Comparison of ENCODE assay signal across 39 mouse cellular contexts in the genomic region with DNA sequence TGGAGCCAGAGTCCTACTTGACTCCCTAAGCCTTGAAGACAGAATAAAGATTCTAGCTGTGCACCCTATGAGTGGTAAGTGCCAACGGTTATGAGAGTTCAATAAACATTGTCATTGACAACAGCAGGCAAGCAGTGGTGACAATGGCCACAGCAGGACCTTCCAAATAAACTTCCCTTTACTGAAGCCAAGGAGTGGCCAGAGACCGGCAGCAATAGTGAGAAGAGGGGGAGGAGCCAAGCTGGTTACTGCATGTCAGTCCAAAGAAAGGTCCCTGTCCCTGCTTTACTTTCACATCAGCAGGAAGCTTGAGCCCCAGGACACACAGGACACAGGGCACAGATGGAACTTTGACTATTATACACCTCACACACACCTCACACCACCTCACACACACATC. TPM values are rescaled to one million over a fixed set of nuclear protein-coding genes. Genes with fewer than 3 reads are reported as not detected.
"Had no signal": no experiment of that assay in that cellular context is flagged by ENCODE, and none has a peak within 500 bp of the region (broad histone marks: within the 10 kb centered on the region; RNA-seq: fewer than 3 reads in every experiment).

No protein-coding gene starts in this region.

- ATAC-seq: hindbrain, postnatal 0 days; intestine, embryonic 16.5 days had no signal

- DNase-seq: gastrocnemius, adult 2 months; gastrocnemius, postnatal 10 days; gastrocnemius, postnatal 25 days; heart, adult 11 months; heart, adult 2 months; heart, postnatal 14 days; heart, postnatal 36 days; kidney, adult 11 months; kidney, adult 2 months; kidney, adult 9 months; kidney, postnatal 14 days; kidney, postnatal 36 days; layer of hippocampus, adult 9-11 months; layer of hippocampus, postnatal 36 days; left cerebral cortex, postnatal 4 days had no signal

- H3K27ac ChIP-seq: gastrocnemius, adult 2 months; heart, adult 2 months; heart, embryonic 13.5 days; heart, embryonic 15.5 days; hindbrain, embryonic 13.5 days; hindbrain, embryonic 15.5 days; hindbrain, postnatal 0 days; kidney, embryonic 15.5 days; kidney, postnatal 0 days; limb, embryonic 13.5 days; limb, embryonic 15.5 days had no signal

- H3K36me3 ChIP-seq: heart, embryonic 13.5 days; heart, embryonic 15.5 days; hindbrain, embryonic 13.5 days; hindbrain, embryonic 15.5 days; kidney, embryonic 15.5 days; limb, embryonic 13.5 days; limb, embryonic 15.5 days had no signal

- H3K27me3 ChIP-seq: heart, embryonic 13.5 days; heart, embryonic 15.5 days; hindbrain, embryonic 13.5 days; hindbrain, embryonic 15.5 days; kidney, embryonic 15.5 days; limb, embryonic 13.5 days; limb, embryonic 15.5 days had no signal

- H3K4me1 ChIP-seq: heart, embryonic 13.5 days; heart, embryonic 15.5 days; hindbrain, embryonic 13.5 days; hindbrain, embryonic 15.5 days; kidney, embryonic 15.5 days; limb, embryonic 13.5 days; limb, embryonic 15.5 days had no signal

- H3K9me3 ChIP-seq: heart, embryonic 13.5 days; heart, embryonic 15.5 days; hindbrain, embryonic 13.5 days; hindbrain, embryonic 15.5 days; kidney, embryonic 15.5 days; limb, embryonic 13.5 days; limb, embryonic 15.5 days had no signal

- H3K9ac ChIP-seq: heart, embryonic 13.5 days; heart, embryonic 15.5 days; hindbrain, embryonic 13.5 days; hindbrain, embryonic 15.5 days; kidney, embryonic 15.5 days; limb, embryonic 13.5 days; limb, embryonic 15.5 days had no signal

- H3K4me2 ChIP-seq: heart, embryonic 11.5 days; heart, embryonic 13.5 days; heart, embryonic 15.5 days; hindbrain, embryonic 13.5 days; hindbrain, embryonic 15.5 days; kidney, embryonic 15.5 days; limb, embryonic 13.5 days; limb, embryonic 15.5 days; liver, embryonic 11.5 days had no signal

- H3K4me3 ChIP-seq: gastrocnemius, adult 2 months; heart, adult 2 months; heart, embryonic 13.5 days; heart, embryonic 15.5 days; hindbrain, embryonic 13.5 days; hindbrain, embryonic 15.5 days; kidney, embryonic 15.5 days; limb, embryonic 13.5 days; limb, embryonic 15.5 days had no signal

RNA-seq across cellular contexts. Expression of a gene that starts 7.2 kb away (rescaled TPM):
- total RNA-seq: gastrocnemius, adult 2 months; gastrocnemius, postnatal 10 days; gastrocnemius, postnatal 25 days; gastrocnemius, postnatal 4 days; heart, adult 2 months; heart, postnatal 14 days; heart, postnatal 36 days; hematopoietic stem cell, adult 5-6 weeks; layer of hippocampus, adult 18-20 months; layer of hippocampus, adult 8-10 months; layer of hippocampus, postnatal 36 days; left cerebral cortex, adult 8-10 months; left cerebral cortex, postnatal 25 days had no signal
- polyA plus RNA-seq: heart, adult 2 months; heart, embryonic 11.5 days; heart, embryonic 13.5 days; heart, postnatal 0 days; hindbrain, embryonic 13.5 days; hindbrain, embryonic 15.5 days; intestine, embryonic 16.5 days; kidney, adult 2 months; large intestine, adult 2 months; liver, embryonic 11.5 days had no signal

RNA-seq across cellular contexts. Expression of a gene that starts 17.8 kb away (rescaled TPM):
- total RNA-seq: gastrocnemius, adult 2 months; gastrocnemius, postnatal 10 days; gastrocnemius, postnatal 25 days; heart, adult 2 months; heart, postnatal 14 days; heart, postnatal 36 days; hematopoietic stem cell, adult 5-6 weeks; hindbrain, postnatal 0 days; layer of hippocampus, adult 18-20 months; layer of hippocampus, adult 8-10 months; layer of hippocampus, postnatal 36 days; left cerebral cortex, adult 18-20 months; left cerebral cortex, adult 8-10 months; left cerebral cortex, postnatal 10 days; left cerebral cortex, postnatal 25 days; left cerebral cortex, postnatal 4 days had no signal
- polyA plus RNA-seq: heart, embryonic 11.5 days; hindbrain, embryonic 11.5 days; hindbrain, embryonic 13.5 days; hindbrain, postnatal 0 days; kidney, embryonic 15.5 days; limb, embryonic 11.5 days had no signal

RNA-seq across cellular contexts. Expression of a gene that starts 51.0 kb away (rescaled TPM):
- total RNA-seq: hematopoietic stem cell, adult 5-6 weeks had no signal
- polyA plus RNA-seq: kidney, postnatal 0 days; large intestine, adult 2 months; limb, embryonic 11.5 days; liver, embryonic 11.5 days had no signal
